Mouse (Mus musculus) monocyte, adult 2 months (primary cell): ENCODE data around the gene Swsap1.

Source experiments
- DNase-seq, 2 experiments: peaks; one replicate each; pipeline ENCODE4 v3.0.0; 2022; ENCODE audit warnings: low spot score in 2 of 2, low read depth in 1 of 2

The Swsap1 gene

GRCm38 (mm10) chr9:21955570-21956281 lies at the start of gene Swsap1:
Swsap1 (plus strand) TSS chr9:21955755.
- peak; percentile 96 to 97 for DNase-seq

GRCm38 (mm10) chr9:21908216-21908615 lies 47.3 kb upstream of the Swsap1 start:
- DNase-seq = no peak

- no peak for DNase-seq
Measured at GRCm38 (mm10) chr9:21909474-21910223, 45.9 kb upstream of the Swsap1 start.

- DNase-seq = no peak
Measured at GRCm38 (mm10) chr9:21916851-21917492, 38.6 kb upstream of the Swsap1 start.

- DNase-seq = no peak
Measured at GRCm38 (mm10) chr9:21917493-21918034, 38.0 kb upstream of the Swsap1 start.

- DNase-seq = peak; percentile 71 to 76
Measured at GRCm38 (mm10) chr9:21918035-21918592, 37.4 kb upstream of the Swsap1 start, which contains the start of gene Rab3d. Rab3d (minus strand) TSS chr9:21918192.

GRCm38 (mm10) chr9:21918692-21919384 lies 36.7 kb upstream of the Swsap1 start:
- no peak for DNase-seq

- no peak for DNase-seq
Measured at GRCm38 (mm10) chr9:21923036-21923435, 32.5 kb upstream of the Swsap1 start.

- no peak for DNase-seq
Measured at GRCm38 (mm10) chr9:21923490-21924098, 32.0 kb upstream of the Swsap1 start.

GRCm38 (mm10) chr9:21924099-21924493 lies 31.5 kb upstream of the Swsap1 start:
- peak; percentile 66 to 79 for DNase-seq

GRCm38 (mm10) chr9:21925034-21925433 lies 30.5 kb upstream of the Swsap1 start:
- DNase-seq = no peak

- no peak for DNase-seq
Measured at GRCm38 (mm10) chr9:21925506-21925905, 30.0 kb upstream of the Swsap1 start.

- DNase-seq = no peak
Measured at GRCm38 (mm10) chr9:21926155-21926554, 29.4 kb upstream of the Swsap1 start.

- DNase-seq = no peak
Measured at GRCm38 (mm10) chr9:21926784-21927183, 28.8 kb upstream of the Swsap1 start.

- DNase-seq = peak; percentile 24 to 57
Measured at GRCm38 (mm10) chr9:21927208-21927753, 28.3 kb upstream of the Swsap1 start, which contains the start of the genes Ccdc159 and Tmem205. Ccdc159 (plus strand) TSS chr9:21927471. Tmem205 (minus strand) TSS chr9:21927556.

GRCm38 (mm10) chr9:21929208-21929607 lies 26.3 kb upstream of the Swsap1 start:
- no peak for DNase-seq

GRCm38 (mm10) chr9:21932006-21932405 lies 23.5 kb upstream of the Swsap1 start:
- DNase-seq = no peak

- DNase-seq = no peak
Measured at GRCm38 (mm10) chr9:21932445-21933137, 23.0 kb upstream of the Swsap1 start.

GRCm38 (mm10) chr9:21934021-21934420 lies 21.5 kb upstream of the Swsap1 start:
- no peak for DNase-seq
